Mouse (Mus musculus) embryonic facial prominence, embryonic 15.5 days (tissue): ENCODE data around the gene Spg7. TPM values are rescaled to one million over a fixed set of nuclear protein-coding genes. Genes with fewer than 3 reads are reported as not detected.

Experiments used
- ATAC-seq: fragments of 200-750 bp; cut with Nextera tagmentation; 2 replicates; pipeline ENCODE4 v1.8.0; 2017; ENCODE audit warnings: low read depth, moderate TSS enrichment; ENCODE audit not compliant: insufficient number of reproducible peaks, low FRiP score, low TSS enrichment
- H3K27ac ChIP-seq: fragments of 300-500 bp; sonication (generic); replicated peaks from 2 replicates; pipeline ENCODE4 v1.5.1; 2015; ENCODE audit warnings: mild to moderate bottlenecking, inconsistent platforms
- H3K27me3 ChIP-seq: fragments of 300-500 bp; sonication (generic); 2 replicates; pipeline ENCODE4 v1.6.1; 2015; ENCODE audit warnings: inconsistent platforms
- H3K36me3 ChIP-seq: fragments of 300-500 bp; sonication (generic); 2 replicates; pipeline ENCODE4 v1.6.1; 2015; ENCODE audit warnings: mild to moderate bottlenecking, inconsistent platforms
- H3K4me1 ChIP-seq: fragments of 300-500 bp; sonication (generic); 2 replicates; pipeline ENCODE4 v1.6.1; 2015; ENCODE audit warnings: inconsistent platforms
- H3K4me2 ChIP-seq: fragments of 300-500 bp; sonication (generic); replicated peaks from 2 replicates; pipeline ENCODE4 v1.6.1; 2015; ENCODE audit warnings: mild to moderate bottlenecking, inconsistent platforms
- H3K4me3 ChIP-seq: fragments of 300-500 bp; sonication (generic); replicated peaks from 2 replicates; pipeline ENCODE4 v1.5.1; 2015; ENCODE audit warnings: mild to moderate bottlenecking, inconsistent platforms
- H3K9ac ChIP-seq: fragments of 300-500 bp; sonication (generic); 2 replicates; pipeline ENCODE4 v1.6.1; 2015; ENCODE audit warnings: inconsistent platforms
- H3K9me3 ChIP-seq: fragments of 300-500 bp; sonication (generic); replicated peaks from 2 replicates; pipeline ENCODE4 v1.6.1; 2016; ENCODE audit warnings: inconsistent platforms
- WGBS: fragments of 180-500 bp; shearing (Covaris S2); methylation state at CpG from one replicate; pipeline ENCODE4 v1.1.7; 2015; 5-methylcytosine and 5-hydroxymethylcytosine counted together
- polyA plus RNA-seq: library from polyadenylated mRNA; unstranded; fragments of >200 nt; fragmentation: Nextera tagmentation; extraction: Ambion mirVana; gene quantifications from 2 replicates; pipeline ENCODE4 v1.2.1, GENCODE M21; 2015

The Spg7 gene
- 40.8 and 41.5 TPM in 2 replicates for polyA plus RNA-seq

DNA sequence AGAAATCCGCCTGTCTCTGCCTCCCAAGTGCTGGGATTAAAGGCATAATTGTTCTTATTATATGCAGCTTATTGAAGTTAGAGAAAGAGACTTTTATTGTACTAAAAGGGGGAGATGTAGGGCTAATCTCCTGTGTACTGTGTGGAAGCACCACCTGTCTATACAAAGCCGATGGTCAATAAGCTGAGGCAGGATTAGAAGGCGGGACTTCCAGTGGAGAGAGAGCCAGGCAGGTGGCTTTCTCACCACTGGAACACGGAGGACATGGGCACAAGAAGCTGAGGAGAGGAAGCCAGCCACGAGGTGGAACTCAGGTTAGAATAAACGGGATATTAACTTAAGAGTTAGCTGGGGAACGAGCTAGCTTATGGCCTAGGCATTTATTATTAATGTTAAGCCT is at the start of gene Spg7:
Gene Spg7, plus strand, starts transcription at position 222 of the 400 bp plus-strand sequence.
- Histone ChIP-seq H3K27ac (no peak within 1 kb of the TSS), H3K27me3 (no peaks in the 10 kb centered on the region), H3K9ac (no peak within 1 kb of the TSS), H3K9me3 (no peaks in the 10 kb centered on the region), H3K4me2 (no peak within 1 kb of the TSS), H3K36me3 (0 out of 2 replicates have a peak, but pooled peaks cover 10% of the 10 kb centered on the region), H3K4me1 (peaks cover 27% of the 10 kb centered on the region), H3K4me3 (no peak within 1 kb of the TSS)
- WGBS, result 76% methylated on average over 7 of the region's 7 CpGs
- ATAC-seq, result no peak

DNA sequence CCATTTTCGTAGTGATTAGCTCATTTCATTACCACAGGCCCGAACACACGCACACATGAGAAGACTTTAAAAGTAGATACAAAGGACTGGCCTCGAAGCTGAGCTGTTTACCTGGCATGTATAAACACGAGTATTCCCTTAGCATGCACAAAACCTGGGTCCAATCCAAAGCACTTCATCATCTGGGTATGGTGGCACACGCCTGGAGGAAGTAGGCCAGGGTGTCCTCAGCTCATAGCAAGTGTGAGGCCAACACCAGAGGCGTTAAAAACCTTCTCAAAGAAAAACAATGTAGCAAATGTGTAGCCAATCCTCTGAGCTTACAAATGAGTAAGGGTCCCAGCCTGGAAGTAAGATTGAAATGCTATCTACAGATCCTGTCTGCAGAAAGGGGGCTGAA is 48.3 kb upstream of the Spg7 start:
- ATAC-seq, result no peak
- Histone ChIP-seq H3K4me3 (no peak overlapping the region), H3K4me2 (no peak overlapping the region), H3K9me3 (no peaks in the 10 kb centered on the region), H3K36me3 (no peaks in the 10 kb centered on the region), H3K4me1 (peaks cover 38% of the 10 kb centered on the region), H3K9ac (no peak overlapping the region), H3K27ac (no peak overlapping the region), H3K27me3 (no peaks in the 10 kb centered on the region)
- WGBS, result 71% methylated on average over 7 of the region's 7 CpGs

DNA sequence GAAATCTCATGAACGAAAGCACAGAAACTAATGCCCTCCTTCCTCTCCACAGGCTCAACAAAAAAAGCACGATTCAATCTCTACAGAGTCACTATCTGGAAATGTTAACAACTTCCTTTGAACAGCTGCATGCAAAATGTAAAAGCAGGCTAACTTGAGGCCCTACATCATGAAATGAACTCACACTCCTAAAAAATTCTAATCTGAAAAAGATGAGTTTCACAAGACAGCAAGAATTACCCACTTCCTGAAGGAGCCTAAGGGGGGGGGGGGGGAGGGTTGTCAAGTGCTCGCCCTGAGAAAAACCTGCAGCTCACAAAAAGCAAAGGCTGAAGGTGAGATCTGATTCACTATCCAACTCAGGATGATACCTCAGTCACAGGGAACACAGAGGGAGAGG is 47.7 kb upstream of the Spg7 start:
- H3K4me1 ChIP-seq, result peaks cover 38% of the 10 kb centered on the region
- H3K4me2 ChIP-seq, result no peak overlapping the region
- no peaks in the 10 kb centered on the region for H3K9me3 ChIP-seq
- no peaks in the 10 kb centered on the region for H3K36me3 ChIP-seq
- no peak overlapping the region for H3K27ac ChIP-seq
- no peak overlapping the region for H3K4me3 ChIP-seq
- no peak for ATAC-seq
- H3K27me3 ChIP-seq, result no peaks in the 10 kb centered on the region
- H3K9ac ChIP-seq, result no peak overlapping the region
- 49% methylated on average over 3 of the region's 3 CpGs for WGBS

DNA sequence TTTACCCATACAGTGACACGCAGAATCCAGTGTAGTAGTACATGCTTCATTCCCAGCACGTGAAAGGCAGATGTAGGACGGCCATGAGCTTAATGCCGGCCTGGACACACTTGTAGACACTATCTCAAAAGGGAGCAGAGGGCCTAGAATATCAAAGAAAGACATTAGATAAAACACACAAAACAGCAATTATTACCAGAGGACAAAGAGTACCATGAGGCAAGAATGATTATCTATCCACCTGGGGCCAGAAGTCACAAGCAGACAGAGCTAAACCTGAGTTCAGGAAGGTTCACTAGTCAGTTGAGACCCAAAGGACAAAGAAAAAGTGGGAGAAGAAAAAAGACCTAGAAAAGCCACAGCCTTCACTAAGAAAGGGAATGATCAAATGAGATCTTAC is 45.6 kb upstream of the Spg7 start:
- WGBS, result 94% methylated on average over 4 of the region's 4 CpGs

DNA sequence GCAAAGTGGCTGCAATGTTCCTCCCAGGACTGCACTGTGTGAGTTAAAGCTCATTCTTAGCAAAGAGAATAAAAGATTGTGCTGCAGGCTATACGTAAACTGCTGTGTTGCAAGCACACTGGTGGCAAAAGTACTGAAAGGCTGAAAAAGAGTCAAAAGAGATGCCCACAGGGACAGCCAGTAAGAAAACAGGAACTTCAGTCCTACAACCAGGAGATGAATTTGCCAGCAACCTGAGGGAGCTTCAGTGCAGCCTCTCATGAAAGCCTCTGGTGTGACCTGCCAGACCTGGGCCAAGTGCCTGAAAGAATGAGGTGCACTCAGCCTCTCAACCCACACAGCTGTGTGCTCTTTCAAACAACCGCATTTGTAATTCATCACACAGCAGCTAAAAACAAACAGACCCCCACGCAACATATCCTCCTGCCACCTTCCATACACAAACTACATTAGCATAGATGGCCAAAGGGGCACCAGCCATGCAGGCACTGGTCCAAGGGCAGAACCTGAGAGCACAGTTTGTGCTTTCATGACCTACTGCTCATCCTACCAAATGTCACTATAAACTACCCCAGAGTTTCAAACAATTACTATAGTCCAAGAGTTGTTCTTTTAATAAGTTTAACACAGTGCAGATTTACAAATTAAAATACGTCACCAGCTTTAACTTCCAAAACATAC is 44.1 kb upstream of the Spg7 start:
- Histone ChIP-seq H3K4me2 (no peak overlapping the region), H3K36me3 (no peaks in the 10 kb centered on the region), H3K27ac (no peak overlapping the region), H3K4me1 (peaks cover 45% of the 10 kb centered on the region), H3K9me3 (no peaks in the 10 kb centered on the region), H3K9ac (no peak overlapping the region), H3K27me3 (no peaks in the 10 kb centered on the region), H3K4me3 (no peak overlapping the region)
- 63% methylated on average over 4 of the region's 4 CpGs for WGBS
- no peak for ATAC-seq

More for the DNA sequence above, 45.6 kb upstream of the Spg7 start:
- H3K4me1 ChIP-seq, result peaks cover 45% of the 10 kb centered on the region
- no peak overlapping the region for H3K9ac ChIP-seq
- H3K27me3 ChIP-seq, result no peaks in the 10 kb centered on the region
- H3K4me3 ChIP-seq, result no peak overlapping the region
- H3K4me2 ChIP-seq, result no peak overlapping the region
- H3K36me3 ChIP-seq, result no peaks in the 10 kb centered on the region
- no peak overlapping the region for H3K27ac ChIP-seq
- ATAC-seq, result no peak
- H3K9me3 ChIP-seq, result no peaks in the 10 kb centered on the region

DNA sequence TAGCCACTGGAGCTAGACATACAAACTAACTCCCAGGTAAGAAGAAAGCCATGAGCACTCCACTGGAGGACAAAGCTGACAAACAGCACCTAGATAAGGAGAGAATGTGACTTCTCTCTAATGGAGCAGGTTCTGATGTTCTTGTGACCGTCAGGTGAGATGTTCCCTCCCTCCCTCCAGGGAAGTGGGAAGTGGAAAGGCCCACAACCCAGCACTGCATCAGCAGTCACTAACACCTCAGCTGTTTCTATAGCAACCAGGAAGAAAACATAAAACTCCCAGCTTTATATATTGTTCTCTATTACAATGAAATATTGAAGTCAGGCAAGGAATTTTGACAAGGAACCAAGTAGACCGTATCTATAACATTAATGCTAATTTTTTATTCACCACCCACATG is 42.7 kb upstream of the Spg7 start:
- Histone ChIP-seq H3K4me1 (peaks cover 37% of the 10 kb centered on the region), H3K9me3 (no peaks in the 10 kb centered on the region), H3K4me3 (no peak overlapping the region), H3K9ac (no peak overlapping the region), H3K4me2 (no peak overlapping the region), H3K27me3 (no peaks in the 10 kb centered on the region), H3K27ac (no peak overlapping the region), H3K36me3 (no peaks in the 10 kb centered on the region)
- ATAC-seq, result no peak
- WGBS, result 57% methylated on average over 2 of the region's 2 CpGs

DNA sequence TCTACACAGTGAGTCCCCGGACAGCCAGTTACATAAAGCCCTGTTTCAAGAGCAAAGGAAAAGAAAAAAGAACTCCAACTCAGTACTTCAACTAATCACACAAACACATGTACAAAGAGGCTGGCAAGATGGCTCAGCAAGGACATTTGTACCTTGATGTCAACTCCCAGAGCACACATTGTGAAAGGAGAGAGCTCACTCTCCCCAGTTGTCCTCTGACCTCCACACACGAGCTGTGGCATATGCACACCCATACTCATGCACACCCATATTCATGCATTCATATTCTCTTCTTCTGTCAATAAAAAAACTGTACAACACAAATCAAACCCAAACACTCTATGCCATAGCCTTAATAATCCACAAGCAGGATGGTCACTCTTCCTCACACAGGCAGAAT is 41.9 kb upstream of the Spg7 start:
- H3K27me3 ChIP-seq, result no peaks in the 10 kb centered on the region
- no peak overlapping the region for H3K9ac ChIP-seq
- ATAC-seq, result no peak
- H3K27ac ChIP-seq, result peak overlapping the region; percentile 63
- H3K36me3 ChIP-seq, result no peaks in the 10 kb centered on the region
- H3K4me3 ChIP-seq, result no peak overlapping the region
- peaks cover 38% of the 10 kb centered on the region for H3K4me1 ChIP-seq
- WGBS, result 79% methylated on average over 2 of the region's 2 CpGs
- H3K9me3 ChIP-seq, result no peaks in the 10 kb centered on the region
- H3K4me2 ChIP-seq, result no peak overlapping the region

DNA sequence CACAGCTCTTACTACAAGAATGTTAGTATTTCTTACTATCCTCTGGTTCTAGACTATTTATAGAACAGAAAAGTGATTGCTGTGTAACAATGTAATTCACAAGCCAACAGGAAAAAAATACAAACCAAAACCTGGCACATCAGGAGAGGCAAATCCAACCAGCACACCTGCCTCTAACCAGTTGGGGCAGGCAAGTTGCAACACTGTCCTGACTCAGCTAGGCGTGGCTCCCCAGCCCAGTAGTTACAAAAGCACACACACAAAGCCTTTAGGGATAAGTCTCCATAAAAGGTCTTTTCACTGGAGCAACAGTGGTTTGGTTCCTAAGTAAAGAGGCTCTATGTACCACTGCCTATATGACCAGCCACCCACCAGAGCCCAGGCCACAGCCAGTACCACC is 41.5 kb upstream of the Spg7 start:
- H3K27me3 ChIP-seq, result no peaks in the 10 kb centered on the region
- peaks cover 34% of the 10 kb centered on the region for H3K4me1 ChIP-seq
- no peak overlapping the region for H3K4me3 ChIP-seq
- no peak overlapping the region for H3K4me2 ChIP-seq
- H3K9ac ChIP-seq, result no peak overlapping the region
- 69% methylated on average over 1 of the region's 1 CpGs for WGBS
- no peak for ATAC-seq
- H3K36me3 ChIP-seq, result no peaks in the 10 kb centered on the region
- peak overlapping the region; percentile 79 for H3K27ac ChIP-seq
- no peaks in the 10 kb centered on the region for H3K9me3 ChIP-seq

DNA sequence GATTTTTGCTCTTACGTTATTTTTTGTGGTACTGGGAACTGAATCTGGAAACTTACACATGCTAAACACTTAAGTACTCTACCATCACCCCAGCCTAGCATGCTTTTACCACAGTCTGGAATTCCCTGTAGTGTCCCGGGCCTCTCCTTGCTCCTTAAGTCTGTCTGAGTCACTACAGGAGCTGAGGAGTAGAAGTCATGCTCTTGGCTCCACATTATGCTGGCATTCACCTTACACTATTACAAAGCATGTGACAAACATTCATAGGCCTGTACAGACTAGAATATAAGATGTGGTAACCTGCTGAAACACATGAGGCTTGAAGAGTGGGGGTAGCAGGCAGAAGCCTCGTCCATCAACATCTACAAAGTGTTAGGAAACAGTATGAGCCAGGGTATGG is 40.0 kb upstream of the Spg7 start:
- Histone ChIP-seq H3K27ac (peak overlapping the region; percentile 44; the same call in 1 of the 2 replicates), H3K4me2 (no peak overlapping the region), H3K4me3 (no peak overlapping the region), H3K9ac (no peak overlapping the region), H3K9me3 (no peaks in the 10 kb centered on the region), H3K36me3 (no peaks in the 10 kb centered on the region), H3K27me3 (no peaks in the 10 kb centered on the region), H3K4me1 (peaks cover 24% of the 10 kb centered on the region)
- WGBS, result 59% methylated on average over 3 of the region's 3 CpGs
- ATAC-seq, result peak; percentile 65

DNA sequence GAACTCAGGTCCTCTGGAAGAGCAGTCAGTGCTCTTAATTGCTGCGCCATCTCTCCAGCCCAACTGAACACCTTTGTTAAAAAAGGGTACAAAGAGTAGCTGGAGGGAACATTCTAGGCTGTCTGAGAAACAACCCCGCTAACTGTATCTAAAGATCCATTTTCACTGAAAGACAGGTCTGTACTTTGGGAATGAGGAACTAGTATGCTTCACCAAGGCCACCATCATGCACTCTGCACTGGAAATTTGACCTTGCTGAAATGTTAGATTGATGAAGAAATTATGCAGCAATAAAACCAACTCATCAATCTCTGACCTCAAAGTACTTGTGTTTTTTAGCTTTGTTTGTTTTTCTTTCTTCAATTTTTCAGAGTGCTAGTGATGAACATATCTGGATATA is 38.5 kb upstream of the Spg7 start:
- Histone ChIP-seq H3K27ac (no peak overlapping the region), H3K27me3 (no peaks in the 10 kb centered on the region), H3K4me3 (no peak overlapping the region), H3K4me1 (peaks cover 13% of the 10 kb centered on the region), H3K9ac (no peak overlapping the region), H3K36me3 (no peaks in the 10 kb centered on the region), H3K4me2 (no peak overlapping the region), H3K9me3 (no peaks in the 10 kb centered on the region)
- ATAC-seq, result no peak
- WGBS, result 93% methylated on average over 2 of the region's 2 CpGs

DNA sequence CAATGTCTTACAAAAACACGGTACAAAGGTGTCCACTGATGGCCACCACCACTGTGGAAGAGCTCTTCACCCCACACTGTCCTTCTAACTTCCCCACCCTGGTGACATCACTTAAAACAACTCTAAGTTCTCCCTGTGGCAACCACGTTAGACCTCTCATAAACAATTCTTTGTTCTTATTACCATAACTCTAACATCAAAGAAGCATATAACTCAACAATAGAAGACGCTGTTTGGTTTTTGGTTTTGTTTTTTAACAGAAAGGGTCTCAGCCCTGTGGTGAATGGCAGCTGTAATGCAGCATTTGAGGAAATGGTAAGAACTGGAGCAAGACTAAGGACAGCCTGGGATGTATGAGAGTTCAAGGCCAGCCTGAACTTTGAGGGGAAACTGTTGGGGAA is 36.8 kb upstream of the Spg7 start:
- no peaks in the 10 kb centered on the region for H3K36me3 ChIP-seq
- no peak for ATAC-seq
- no peaks in the 10 kb centered on the region for H3K27me3 ChIP-seq
- H3K9me3 ChIP-seq, result no peaks in the 10 kb centered on the region
- H3K4me1 ChIP-seq, result peaks cover 13% of the 10 kb centered on the region
- no peak overlapping the region for H3K4me2 ChIP-seq
- no peak overlapping the region for H3K4me3 ChIP-seq
- WGBS, result 75% methylated on average over 3 of the region's 3 CpGs
- H3K27ac ChIP-seq, result no peak overlapping the region
- no peak overlapping the region for H3K9ac ChIP-seq

DNA sequence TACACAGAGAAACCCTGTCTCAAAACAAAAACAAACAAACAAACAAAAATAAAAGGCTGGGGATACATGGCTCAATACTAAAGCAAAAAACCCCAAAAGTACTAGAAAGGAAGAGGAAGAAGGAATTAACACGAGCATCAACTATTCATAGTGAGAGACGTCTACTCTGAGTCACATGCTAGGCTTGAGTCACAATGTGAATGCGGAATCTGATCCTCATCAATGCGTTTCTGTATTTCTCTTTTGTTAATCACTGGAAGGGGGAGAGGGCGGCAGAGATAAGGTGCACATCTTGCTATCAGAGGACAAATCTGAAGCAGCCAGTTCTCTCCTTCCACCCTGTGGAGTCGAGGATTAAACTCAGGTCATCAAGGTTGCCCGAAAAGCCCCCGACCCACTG is 35.0 kb upstream of the Spg7 start:
- WGBS, result 91% methylated on average over 8 of the region's 8 CpGs
- H3K4me1 ChIP-seq, result 0 out of 2 replicates have a peak, but pooled peaks cover 6% of the 10 kb centered on the region
- H3K27ac ChIP-seq, result no peak overlapping the region
- no peak overlapping the region for H3K4me2 ChIP-seq
- H3K36me3 ChIP-seq, result no peaks in the 10 kb centered on the region
- no peaks in the 10 kb centered on the region for H3K9me3 ChIP-seq
- ATAC-seq, result no peak
- H3K27me3 ChIP-seq, result no peaks in the 10 kb centered on the region
- no peak overlapping the region for H3K4me3 ChIP-seq
- no peak overlapping the region for H3K9ac ChIP-seq
